Mouse (Mus musculus) liver, postnatal 0 days (tissue): ENCODE results near the gene Polr2b.

Experiments used
- CTCF ChIP-seq: sonication (generic); IDR thresholded peaks from 2 replicates; pipeline ENCODE4 v1.5.1; 2016; ENCODE audit warnings: antibody characterized with exemption, low read depth
- EP300 ChIP-seq: IDR thresholded peaks from 2 replicates; pipeline ENCODE4 v1.6.1; 2016; ENCODE audit warnings: antibody characterized with exemption, low read depth, mild to moderate bottlenecking

GRCm38 (mm10) chr5:77375546-77375945, 65.6 kb downstream of the Polr2b start:
- TF ChIP-seq CTCF (no peak), EP300 (no peak)
